In the genomic region with DNA sequence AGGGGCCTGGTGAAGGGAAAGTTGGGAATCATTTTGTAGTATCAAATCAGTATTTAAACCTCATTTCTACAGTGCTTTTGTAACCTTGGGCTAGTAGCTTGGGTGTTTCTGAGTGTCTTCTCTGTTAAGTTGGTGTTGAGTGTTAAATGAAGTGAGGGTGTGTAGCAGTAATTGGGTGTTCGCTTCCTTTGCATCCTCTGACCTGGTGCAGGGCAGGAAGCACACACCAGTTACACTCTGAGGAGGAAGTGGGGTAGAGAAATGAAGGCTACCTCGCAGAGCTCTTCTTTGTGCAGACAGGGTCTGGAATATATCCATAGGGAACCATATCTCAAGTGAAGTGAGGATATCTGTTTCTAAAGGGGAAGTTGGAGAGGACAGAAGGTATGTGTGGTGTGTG, we compare ENCODE assay signal across 16 mouse cellular contexts. TPM values are rescaled to one million over a fixed set of nuclear protein-coding genes. Genes with fewer than 3 reads are reported as not detected.
DNase-seq lines count a peak whose midpoint lies in the region; ATAC-seq and TF ChIP-seq lines count a peak whose summit lies in the region.
"Had no signal": no experiment of that assay in that cellular context is flagged by ENCODE, and none has a peak within 500 bp of the region (broad histone marks: within the 10 kb centered on the region; RNA-seq: fewer than 3 reads in every experiment).

No protein-coding gene starts in this region.

- no peak overlapping the region for H3K4me3 ChIP-seq in hindbrain, embryonic 10.5 days
- no peak overlapping the region for H3K4me3 ChIP-seq in hindbrain, postnatal 0 days (ENCODE audit: low read length)
- H3K4me3 ChIP-seq in lung, embryonic 14.5 days (ENCODE audit: low read depth, low read length): no peak overlapping the region
- H3K4me3 ChIP-seq in lung, adult 2 months (replicated peaks; ENCODE audit: extremely low read depth, low read depth, low read length): no peak overlapping the region
- H3K4me3 ChIP-seq in neural tube, embryonic 14.5 days (ENCODE audit: low read depth, low read length): no peak overlapping the region
- H3K4me3 ChIP-seq: limb, embryonic 15.5 days; megakaryocyte, embryonic 14.5 days had no signal

- peak overlapping the region; percentile 69 for H3K27ac ChIP-seq in hindbrain, embryonic 10.5 days
- H3K27ac ChIP-seq in hindbrain, postnatal 0 days: no peak overlapping the region; the same call in 1 of the 2 replicates
- peak overlapping the region; percentile 63; the same call in 1 of the 2 replicates for H3K27ac ChIP-seq in lung, embryonic 14.5 days (ENCODE audit: low read depth)
- 0 out of 2 replicates have a peak overlapping the region, but pooled peaks have one; percentile 10 for H3K27ac ChIP-seq in neural tube, embryonic 14.5 days (ENCODE audit: low read depth, low read length)

- peaks cover 6% of the 10 kb centered on the region; the same call in 1 of the 2 replicates for H3K4me1 ChIP-seq in hindbrain, embryonic 10.5 days (replicated peaks)
- peaks cover 6% of the 10 kb centered on the region; the same call in 1 of the 2 replicates for H3K4me1 ChIP-seq in hindbrain, postnatal 0 days (ENCODE audit: insufficient read depth, low read length)
- no peaks in the 10 kb centered on the region; the same call in 1 of the 2 replicates for H3K4me1 ChIP-seq in lung, embryonic 14.5 days (ENCODE audit: insufficient read depth)
- no peaks in the 10 kb centered on the region for H3K4me1 ChIP-seq in lung, adult 2 months (ENCODE audit: control insufficient read depth, insufficient read depth, low read length)
- H3K4me1 ChIP-seq in neural tube, embryonic 14.5 days (ENCODE audit: control insufficient read depth, insufficient read depth, low read length): no peaks in the 10 kb centered on the region
- H3K4me1 ChIP-seq: limb, embryonic 15.5 days had no signal

- TF ChIP-seq CTCF in hindbrain, postnatal 0 days (IDR thresholded peaks at IDR 0.05; ENCODE audit: low read depth): no peak
- no peak for TF ChIP-seq CTCF in lung, embryonic 14.5 days (IDR thresholded peaks at IDR 0.05; ENCODE audit: low read depth)
- no peak for TF ChIP-seq CTCF in lung, adult 2 months (IDR thresholded peaks at IDR 0.05; ENCODE audit: insufficient read depth, low read length)

- H3K4me2 ChIP-seq in hindbrain, postnatal 0 days (ENCODE audit: low read depth, low read length): no peak overlapping the region
- no peak overlapping the region for H3K4me2 ChIP-seq in lung, embryonic 14.5 days
- H3K4me2 ChIP-seq in neural tube, embryonic 14.5 days (ENCODE audit: low read depth, low read length): no peak overlapping the region
- H3K4me2 ChIP-seq: limb, embryonic 15.5 days had no signal

- WGBS in hindbrain, embryonic 10.5 days: 93% methylated on average over 2 of the region's 2 CpGs
- 83% methylated on average over 2 of the region's 2 CpGs for WGBS in hindbrain, postnatal 0 days
- 76% methylated on average over 2 of the region's 2 CpGs for WGBS in lung, embryonic 14.5 days
- 75% methylated on average over 2 of the region's 2 CpGs for WGBS in lung, adult 2 months
- 86% methylated on average over 2 of the region's 2 CpGs for WGBS in neural tube, embryonic 14.5 days

- TF ChIP-seq POLR2A in lung, adult 2 months (IDR thresholded peaks at IDR 0.05; ENCODE audit: borderline replicate concordance, extremely low read depth, low read depth, low read length): no peak

- no peak for DNase-seq in hindbrain, embryonic 10.5 days (ENCODE audit: low spot score)
- no peak for DNase-seq in hindbrain, postnatal 0 days (ENCODE audit: low spot score)
- no peak for DNase-seq in lung, embryonic 14.5 days
- DNase-seq in lung, adult 2 months: no peak
- DNase-seq in neural tube, embryonic 10.5 days (ENCODE audit: extremely low spot score, low spot score): no peak
- no peak for DNase-seq in adrenal gland, postnatal 4 days (ENCODE audit: low spot score in 2 of 2)
- DNase-seq: embryo, embryonic 11 days; gastrocnemius, postnatal 10 days; heart, adult 18-20 months; right cerebral cortex, adult 18-20 months; thymus, postnatal 36 days had no signal

- no peak for ATAC-seq in hindbrain, postnatal 0 days
- ATAC-seq in lung, embryonic 14.5 days (ENCODE audit: insufficient read depth): no peak
- no peak for ATAC-seq in neural tube, embryonic 14.5 days (ENCODE audit: low read depth)
- ATAC-seq in megakaryocyte, adult 5-6 weeks (ENCODE audit: poor library complexity, severe bottlenecking): 0 out of 2 replicates have a peak, but pooled peaks have one; percentile 22
- ATAC-seq: intestine, postnatal 0 days had no signal

- H3K9ac ChIP-seq in hindbrain, postnatal 0 days (replicated peaks; ENCODE audit: low read length): no peak overlapping the region
- no peak overlapping the region for H3K9ac ChIP-seq in lung, embryonic 14.5 days
- H3K9ac ChIP-seq in neural tube, embryonic 14.5 days (replicated peaks; ENCODE audit: low read depth, low read length): no peak overlapping the region
- H3K9ac ChIP-seq: limb, embryonic 15.5 days had no signal

- peaks cover 99% of the 10 kb centered on the region for H3K36me3 ChIP-seq in hindbrain, embryonic 10.5 days
- peaks cover 48% of the 10 kb centered on the region for H3K36me3 ChIP-seq in hindbrain, postnatal 0 days (ENCODE audit: insufficient read depth, low read length)
- peaks cover 98% of the 10 kb centered on the region for H3K36me3 ChIP-seq in lung, embryonic 14.5 days (ENCODE audit: insufficient read depth)
- H3K36me3 ChIP-seq in neural tube, embryonic 14.5 days (ENCODE audit: control insufficient read depth, insufficient read depth, low read length): peaks cover 52% of the 10 kb centered on the region

- H3K27me3 ChIP-seq in hindbrain, embryonic 10.5 days (ENCODE audit: insufficient read depth, poor library complexity, severe bottlenecking): no peaks in the 10 kb centered on the region
- H3K27me3 ChIP-seq in hindbrain, postnatal 0 days (ENCODE audit: insufficient read depth, low read length): no peaks in the 10 kb centered on the region
- no peaks in the 10 kb centered on the region for H3K27me3 ChIP-seq in lung, embryonic 14.5 days (ENCODE audit: insufficient read depth, low read length)
- no peaks in the 10 kb centered on the region for H3K27me3 ChIP-seq in neural tube, embryonic 14.5 days (ENCODE audit: control insufficient read depth, insufficient read depth, low read length)
- H3K27me3 ChIP-seq: limb, embryonic 15.5 days; megakaryocyte, embryonic 14.5 days had no signal

- no peaks in the 10 kb centered on the region for H3K9me3 ChIP-seq in hindbrain, embryonic 10.5 days
- H3K9me3 ChIP-seq in hindbrain, postnatal 0 days (ENCODE audit: low read length): no peaks in the 10 kb centered on the region
- H3K9me3 ChIP-seq in lung, embryonic 14.5 days (ENCODE audit: low read depth, low read length): no peaks in the 10 kb centered on the region
- no peaks in the 10 kb centered on the region for H3K9me3 ChIP-seq in neural tube, embryonic 14.5 days (ENCODE audit: control insufficient read depth, low read length)
- H3K9me3 ChIP-seq: limb, embryonic 15.5 days; megakaryocyte, embryonic 14.5 days had no signal

RNA-seq across cellular contexts. Expression of gene Cmtr1, which starts 20.5 kb away (rescaled TPM):
- 135 and 149 TPM in 2 replicates for polyA plus RNA-seq in hindbrain, embryonic 10.5 days (2016; fragmentation: Nextera tagmentation; extraction: Ambion mirVana)
- 69.1 and 71.5 TPM in 2 replicates for total RNA-seq in hindbrain, postnatal 0 days (2014; rRNA removed)
- polyA plus RNA-seq in hindbrain, postnatal 0 days (2015; fragmentation: Nextera tagmentation; extraction: Ambion mirVana): 106 and 116 TPM in 2 replicates
- polyA plus RNA-seq in lung, embryonic 14.5 days (2014; fragmentation: Nextera tagmentation; extraction: Ambion mirVana): 112 and 114 TPM in 2 replicates
- 25.4 and 30.7 TPM in 2 replicates for polyA plus RNA-seq in lung, adult 2 months (2012; rRNA removed)
- polyA plus RNA-seq in neural tube, embryonic 14.5 days (2014; fragmentation: Nextera tagmentation; extraction: Ambion mirVana): 114 and 118 TPM in 2 replicates
- 31.4 and 43.2 TPM in 2 replicates for total RNA-seq in megakaryocyte, adult 5-6 weeks (2015)
- 242 and 307 TPM in 2 replicates for total RNA-seq in megakaryocyte, adult 5-6 weeks (2017)
- 100 to 1,000 TPM in 1 of 2 experiments, 10 to 100 TPM in 1; 99.2 to 101 TPM for total RNA-seq in adrenal gland, postnatal 4 days (2021)

RNA-seq across cellular contexts. Expression of gene Ccdc167, which starts 35.9 kb away (rescaled TPM):
- 16.4 and 16.8 TPM in 2 replicates for polyA plus RNA-seq in hindbrain, embryonic 10.5 days (2016; fragmentation: Nextera tagmentation; extraction: Ambion mirVana)
- total RNA-seq in hindbrain, postnatal 0 days (2014; rRNA removed): 9.7 and 14.4 TPM in 2 replicates
- polyA plus RNA-seq in hindbrain, postnatal 0 days (2015; fragmentation: Nextera tagmentation; extraction: Ambion mirVana): 9.8 and 11.3 TPM in 2 replicates
- 18.2 and 18.4 TPM in 2 replicates for polyA plus RNA-seq in lung, embryonic 14.5 days (2014; fragmentation: Nextera tagmentation; extraction: Ambion mirVana)
- 5.7 and 7.7 TPM in 2 replicates for polyA plus RNA-seq in lung, adult 2 months (2012; rRNA removed)
- polyA plus RNA-seq in neural tube, embryonic 14.5 days (2014; fragmentation: Nextera tagmentation; extraction: Ambion mirVana): 9.3 and 12.9 TPM in 2 replicates
- total RNA-seq in megakaryocyte, adult 5-6 weeks (2015): 14.0 and 17.2 TPM in 2 replicates
- total RNA-seq in megakaryocyte, adult 5-6 weeks (2017): 8.9 and 11.5 TPM in 2 replicates
- total RNA-seq in adrenal gland, postnatal 4 days (2021): 10 to 100 TPM; 18.2 to 19.3 TPM
